In genomic region chr10:127098514-127098913, GRCm38 (mm10) we compare ENCODE assay signal across 23 mouse cellular contexts. TPM values are rescaled to one million over a fixed set of nuclear protein-coding genes. Genes with fewer than 3 reads are reported as not detected.
DNase-seq lines count a peak whose midpoint lies in the region; ATAC-seq and TF ChIP-seq lines count a peak whose summit lies in the region.
"Had no signal": no experiment of that assay in that cellular context is flagged by ENCODE, and none has a peak within 500 bp of the region (broad histone marks: within the 10 kb centered on the region; RNA-seq: fewer than 3 reads in every experiment).

No protein-coding gene starts in this region.

- H3K27me3 ChIP-seq in midbrain, postnatal 0 days (ENCODE audit: insufficient read depth, low read length), result no peaks in the 10 kb centered on the region
- H3K27me3 ChIP-seq in midbrain, embryonic 13.5 days, result no peaks in the 10 kb centered on the region
- H3K27me3 ChIP-seq in ES-Bruce4 (ENCODE audit: control insufficient read depth, insufficient read depth, low read length, poor library complexity, severe bottlenecking), result no peaks in the 10 kb centered on the region
- H3K27me3 ChIP-seq: CH12.LX; hindbrain, embryonic 15.5 days; Patski had no signal

- H3K27ac ChIP-seq in gastrocnemius, adult 2 months, result no peak overlapping the region
- no peak overlapping the region for H3K27ac ChIP-seq in midbrain, postnatal 0 days (ENCODE audit: low read depth, low read length)
- no peak overlapping the region for H3K27ac ChIP-seq in midbrain, embryonic 13.5 days
- no peak overlapping the region for H3K27ac ChIP-seq in ES-Bruce4 (ENCODE audit: insufficient read depth, low read length)
- H3K27ac ChIP-seq: forebrain, embryonic 10.5 days; hindbrain, embryonic 12.5 days; hindbrain, embryonic 15.5 days had no signal

- ATAC-seq in midbrain, postnatal 0 days (ENCODE audit: low FRiP score), result no peak
- no peak for ATAC-seq in midbrain, embryonic 13.5 days
- ATAC-seq: forebrain, embryonic 14.5 days; intestine, postnatal 0 days; Patski had no signal

- no peak overlapping the region for H3K4me2 ChIP-seq in midbrain, postnatal 0 days (ENCODE audit: low read depth, low read length, poor library complexity, severe bottlenecking)
- H3K4me2 ChIP-seq in midbrain, embryonic 13.5 days (replicated peaks), result no peak overlapping the region
- H3K4me2 ChIP-seq: heart, embryonic 11.5 days; hindbrain, embryonic 12.5 days; hindbrain, embryonic 15.5 days had no signal

- peaks cover 3% of the 10 kb centered on the region; the same call in 1 of the 2 replicates for H3K4me1 ChIP-seq in midbrain, postnatal 0 days (ENCODE audit: insufficient read depth, low read length)
- peaks cover 11% of the 10 kb centered on the region; the same call in 1 of the 2 replicates for H3K4me1 ChIP-seq in midbrain, embryonic 13.5 days (replicated peaks)
- H3K4me1 ChIP-seq in ES-Bruce4 (ENCODE audit: control insufficient read depth, insufficient read depth, low read length), result no peaks in the 10 kb centered on the region
- H3K4me1 ChIP-seq: forebrain, embryonic 10.5 days had no signal

- TF ChIP-seq CTCF in gastrocnemius, adult 2 months (IDR thresholded peaks at IDR 0.05), result no peak
- TF ChIP-seq CTCF in midbrain, postnatal 0 days (IDR thresholded peaks at IDR 0.05), result peak; percentile 15; the same call in 1 of the 2 replicates
- peak; percentile 1 for TF ChIP-seq CTCF in ES-Bruce4 (IDR thresholded peaks at IDR 0.05; ENCODE audit: low read depth, low read length)

- H3K9ac ChIP-seq in midbrain, postnatal 0 days (replicated peaks; ENCODE audit: low read length, poor library complexity, severe bottlenecking), result no peak overlapping the region
- no peak overlapping the region for H3K9ac ChIP-seq in midbrain, embryonic 13.5 days (replicated peaks)
- H3K9ac ChIP-seq in ES-Bruce4 (ENCODE audit: low read depth, poor library complexity, severe bottlenecking), result no peak overlapping the region
- H3K9ac ChIP-seq: hindbrain, embryonic 12.5 days; hindbrain, embryonic 15.5 days had no signal

- no peak for TF ChIP-seq POLR2A in ES-Bruce4 (IDR thresholded peaks at IDR 0.05; ENCODE audit: insufficient read depth, low read length)

- H3K9me3 ChIP-seq in midbrain, postnatal 0 days (ENCODE audit: low read length), result no peaks in the 10 kb centered on the region
- no peaks in the 10 kb centered on the region for H3K9me3 ChIP-seq in midbrain, embryonic 13.5 days
- no peaks in the 10 kb centered on the region for H3K9me3 ChIP-seq in ES-Bruce4 (replicated peaks; ENCODE audit: control insufficient read depth, insufficient read depth, low read length, poor library complexity, severe bottlenecking)
- H3K9me3 ChIP-seq: forebrain, embryonic 10.5 days; G1E; hindbrain, embryonic 12.5 days; hindbrain, embryonic 15.5 days had no signal

- intact Hi-C loops in gastrocnemius, adult 2 months (cut with DNase I), result no loop called here

- TF ChIP-seq EP300 in ES-Bruce4 (IDR thresholded peaks at IDR 0.05; ENCODE audit: insufficient read depth, low read depth, low read length), result no peak

- 84% methylated on average over 20 of the region's 20 CpGs for WGBS in midbrain, postnatal 0 days
- WGBS in midbrain, embryonic 13.5 days, result 80% methylated on average over 20 of the region's 20 CpGs

- H3K4me3 ChIP-seq in gastrocnemius, adult 2 months, result no peak overlapping the region
- no peak overlapping the region for H3K4me3 ChIP-seq in midbrain, postnatal 0 days (ENCODE audit: low read depth, low read length)
- no peak overlapping the region for H3K4me3 ChIP-seq in midbrain, embryonic 13.5 days (replicated peaks)
- H3K4me3 ChIP-seq in ES-Bruce4 (ENCODE audit: low read depth, low read length), result no peak overlapping the region
- H3K4me3 ChIP-seq: forebrain, embryonic 10.5 days; hindbrain, embryonic 12.5 days; hindbrain, embryonic 15.5 days had no signal

- peaks cover 49% of the 10 kb centered on the region for H3K36me3 ChIP-seq in midbrain, postnatal 0 days (ENCODE audit: insufficient read depth, low read length)
- peaks cover 70% of the 10 kb centered on the region for H3K36me3 ChIP-seq in midbrain, embryonic 13.5 days
- H3K36me3 ChIP-seq in ES-Bruce4 (ENCODE audit: control insufficient read depth, insufficient read depth, low read length, poor library complexity, severe bottlenecking), result no peaks in the 10 kb centered on the region

- peak; percentile 7 for DNase-seq in gastrocnemius, adult 2 months
- no peak for DNase-seq in gastrocnemius, postnatal 10 days
- DNase-seq in midbrain, postnatal 0 days (ENCODE audit: low spot score), result no peak
- DNase-seq in testis, postnatal 14 days (ENCODE audit: low spot score), result no peak
- DNase-seq in embryo, embryonic 10.5 days (ENCODE audit: low spot score), result no peak
- DNase-seq: adrenal gland, adult 2 months; adrenal gland, postnatal 14 days; B cell, adult 2 months; cerebellum, adult 11 months; cerebellum, adult 9-11 months; cerebellum, postnatal 25 days; gastrocnemius, postnatal 25 days had no signal

RNA-seq across cellular contexts. Expression of gene Os9, which starts 22.4 kb away (rescaled TPM):
- total RNA-seq in gastrocnemius, adult 2 months (2021), result 10 to 100 TPM; 10.9 to 15.1 TPM
- total RNA-seq in gastrocnemius, postnatal 10 days (2021), result 10 to 100 TPM; 29.4 to 33.9 TPM
- total RNA-seq in midbrain, postnatal 0 days (2014; rRNA removed), result 114 and 120 TPM in 2 replicates
- 126 TPM in 2 replicates for polyA plus RNA-seq in midbrain, postnatal 0 days (2015; fragmentation: Nextera tagmentation; extraction: Ambion mirVana)
- 134 and 138 TPM in 2 replicates for polyA plus RNA-seq in midbrain, embryonic 13.5 days (2015; fragmentation: Nextera tagmentation; extraction: Ambion mirVana)
- 14.1 and 16.7 TPM in 2 replicates for polyA plus RNA-seq in ES-Bruce4 (2011; ENCODE audit: insufficient read depth, insufficient read length, low read depth, missing spikeins)

RNA-seq across cellular contexts. Expression of gene Agap2, which starts 23.4 kb away (rescaled TPM):
- total RNA-seq in gastrocnemius, adult 2 months (2021), result 1 to 10 TPM; 1.6 TPM
- 1 to 10 TPM; 2.7 to 3.4 TPM for total RNA-seq in gastrocnemius, postnatal 10 days (2021)
- 330 and 343 TPM in 2 replicates for total RNA-seq in midbrain, postnatal 0 days (2014; rRNA removed)
- polyA plus RNA-seq in midbrain, postnatal 0 days (2015; fragmentation: Nextera tagmentation; extraction: Ambion mirVana), result 5.4 and 6.3 TPM in 2 replicates
- polyA plus RNA-seq in midbrain, embryonic 13.5 days (2015; fragmentation: Nextera tagmentation; extraction: Ambion mirVana), result 2.8 and 3.3 TPM in 2 replicates
- 0.72 and 0.85 TPM in 2 replicates for polyA plus RNA-seq in ES-Bruce4 (2011; ENCODE audit: insufficient read depth, insufficient read length, low read depth, missing spikeins)

RNA-seq across cellular contexts. Expression of gene Tspan31, which starts 28.4 kb away (rescaled TPM):
- total RNA-seq in gastrocnemius, adult 2 months (2021), result 10 to 100 TPM; 21.6 to 29.9 TPM
- total RNA-seq in gastrocnemius, postnatal 10 days (2021), result 10 to 100 TPM; 29.7 to 32.0 TPM
- 109 and 122 TPM in 2 replicates for total RNA-seq in midbrain, postnatal 0 days (2014; rRNA removed)
- polyA plus RNA-seq in midbrain, postnatal 0 days (2015; fragmentation: Nextera tagmentation; extraction: Ambion mirVana), result 101 and 104 TPM in 2 replicates
- 136 and 138 TPM in 2 replicates for polyA plus RNA-seq in midbrain, embryonic 13.5 days (2015; fragmentation: Nextera tagmentation; extraction: Ambion mirVana)
- polyA plus RNA-seq in ES-Bruce4 (2011; ENCODE audit: insufficient read depth, insufficient read length, low read depth, missing spikeins), result 71.0 and 75.9 TPM in 2 replicates

RNA-seq across cellular contexts. Expression of gene Cdk4, which starts 35.2 kb away (rescaled TPM):
- total RNA-seq in gastrocnemius, adult 2 months (2021), result 10 to 100 TPM; 33.5 to 40.5 TPM
- total RNA-seq in gastrocnemius, postnatal 10 days (2021), result 100 to 1,000 TPM; 122 to 147 TPM
- total RNA-seq in midbrain, postnatal 0 days (2014; rRNA removed), result 311 and 365 TPM in 2 replicates
- polyA plus RNA-seq in midbrain, postnatal 0 days (2015; fragmentation: Nextera tagmentation; extraction: Ambion mirVana), result 364 and 374 TPM in 2 replicates
- polyA plus RNA-seq in midbrain, embryonic 13.5 days (2015; fragmentation: Nextera tagmentation; extraction: Ambion mirVana), result 1,636 and 1,639 TPM in 2 replicates
- 619 and 675 TPM in 2 replicates for polyA plus RNA-seq in ES-Bruce4 (2011; ENCODE audit: insufficient read depth, insufficient read length, low read depth, missing spikeins)

RNA-seq across cellular contexts. Expression of gene March9, which starts 38.5 kb away (rescaled TPM):
- total RNA-seq in gastrocnemius, adult 2 months (2021), result 1 to 10 TPM in 1 of 2 experiments, under 1 TPM in 1; 0.45 to 1.2 TPM
- 1 to 10 TPM; 1.1 to 2.0 TPM for total RNA-seq in gastrocnemius, postnatal 10 days (2021)
- 84.0 and 90.0 TPM in 2 replicates for total RNA-seq in midbrain, postnatal 0 days (2014; rRNA removed)
- 8.6 and 9.8 TPM in 2 replicates for polyA plus RNA-seq in midbrain, postnatal 0 days (2015; fragmentation: Nextera tagmentation; extraction: Ambion mirVana)
- polyA plus RNA-seq in midbrain, embryonic 13.5 days (2015; fragmentation: Nextera tagmentation; extraction: Ambion mirVana), result 5.6 and 6.4 TPM in 2 replicates
- 8.8 and 9.5 TPM in 2 replicates for polyA plus RNA-seq in ES-Bruce4 (2011; ENCODE audit: insufficient read depth, insufficient read length, low read depth, missing spikeins)

Comparison
In these comparisons a context has a peak if more than half of its experiments do, and no peak if none do; other contexts are left out.
1. RNA of gene Agap2, which starts 23.4 kb away (total RNA-seq): 330 to 343 TPM in midbrain, postnatal 0 days; 2.7 to 3.4 TPM in gastrocnemius, postnatal 10 days and 1.6 TPM in gastrocnemius, adult 2 months; every median in the first group is over 10 times any median in the second.